Mouse (Mus musculus) megakaryocyte, embryonic 14.5 days (primary cell): ENCODE results near the gene Myl7.

Experiments used
- FLI1 ChIP-seq: IDR thresholded peaks from 2 replicates; pipeline ENCODE4 v1.6.1; 2012; ENCODE audit warnings: low read length, inconsistent platforms, mixed read lengths
- GATA1 ChIP-seq: IDR thresholded peaks from 3 replicates; pipeline ENCODE4 v1.6.1; 2012; ENCODE audit warnings: mixed read lengths, low read length, inconsistent platforms, borderline replicate concordance

GRCm38 (mm10) chr11:5892810-5893368, 5.7 kb downstream of the Myl7 start:
- TF ChIP-seq GATA1 (no peak), FLI1 (no peak)
